Mouse (Mus musculus) thymus, adult 2 months (tissue): Measurements from ENCODE around the gene Olfr487. TPM values are rescaled to one million over a fixed set of nuclear protein-coding genes. Genes with fewer than 3 reads are reported as not detected.
"Not testable (repeated sequence)": the region's sequence is repeated elsewhere in the genome, so short reads cannot be mapped to it uniquely, and the experiment has no call there.

ENCODE experiments used
- DNase-seq: peaks from one replicate; pipeline ENCODE4 v3.0.0; 2021
- H3K27ac ChIP-seq: fragments of 200-500 bp; 2 replicates; pipeline ENCODE4 v1.5.1; 2012; ENCODE audit warnings: low read length, control low read depth; ENCODE audit not compliant: control insufficient read depth, insufficient read depth
- H3K27me3 ChIP-seq: fragments of 200-500 bp; 2 replicates; pipeline ENCODE4 v1.6.1; 2012; ENCODE audit warnings: mild to moderate bottlenecking, low read length, moderate library complexity, mixed read lengths; ENCODE audit not compliant: control insufficient read depth, insufficient read depth
- H3K36me3 ChIP-seq: fragments of 200-500 bp; 2 replicates; pipeline ENCODE4 v1.6.1; 2012; ENCODE audit warnings: mild to moderate bottlenecking, low read length, moderate library complexity; ENCODE audit not compliant: control insufficient read depth, insufficient read depth
- H3K4me1 ChIP-seq: fragments of 200-500 bp; replicated peaks from 2 replicates; pipeline ENCODE4 v1.6.1; 2012; ENCODE audit warnings: low read length; ENCODE audit not compliant: control insufficient read depth, insufficient read depth
- H3K4me3 ChIP-seq: fragments of 200-500 bp; 2 replicates; pipeline ENCODE4 v1.5.1; 2012; ENCODE audit warnings: mild to moderate bottlenecking, low read length, control low read depth, moderate library complexity; ENCODE audit not compliant: control insufficient read depth, insufficient read depth
- CTCF ChIP-seq: fragments of 200-500 bp; IDR thresholded peaks from 2 replicates; pipeline ENCODE4 v1.5.1; 2012; ENCODE audit warnings: mild to moderate bottlenecking, control low read depth, low read length, moderate library complexity, borderline replicate concordance; ENCODE audit not compliant: control insufficient read depth, poor library complexity, insufficient read depth; ENCODE audit errors: extremely low read depth
- POLR2A ChIP-seq: fragments of 200-500 bp; IDR thresholded peaks from 2 replicates; pipeline ENCODE4 v1.6.1; 2012; ENCODE audit warnings: mild to moderate bottlenecking, low read length, control low read depth, moderate library complexity; ENCODE audit not compliant: control insufficient read depth, poor library complexity, insufficient read depth; ENCODE audit errors: extremely low read depth
- WGBS: fragments of 180-500 bp; shearing (Covaris S2); methylation state at CpG from one replicate; pipeline ENCODE4 v1.1.7; 2018; 5-methylcytosine and 5-hydroxymethylcytosine counted together
- polyA plus RNA-seq: library from polyadenylated mRNA; depleted of rRNA; stranded (reverse); fragments of >200 nt; gene quantifications from 2 replicates; pipeline ENCODE4 v1.2.3, GENCODE M21; 2012; rRNA removed

The Olfr487 gene
- not detected in 2 replicates for polyA plus RNA-seq

DNA sequence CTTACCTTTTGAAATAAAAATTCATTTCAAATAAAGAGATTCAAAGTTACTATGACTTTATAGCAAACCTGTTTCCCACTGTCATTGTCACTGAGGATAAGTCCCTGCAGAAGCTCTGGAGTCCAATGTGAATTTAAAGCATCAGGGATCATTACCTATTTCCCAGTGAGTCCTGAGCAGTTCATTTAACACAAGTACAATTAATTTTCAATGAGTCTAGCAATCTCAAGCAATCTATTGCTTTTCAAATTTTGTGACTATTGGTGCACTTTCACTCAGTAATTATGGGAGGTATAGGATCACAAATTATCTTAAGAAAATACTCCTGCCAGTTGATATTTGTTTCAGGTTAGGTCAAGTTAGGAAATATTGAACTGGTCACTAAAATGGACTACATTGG is at the start of gene Olfr487:
Gene Olfr487 (minus strand): TSS at position 101 of the 400 bp plus-strand sequence.
- not testable (repeated sequence) for H3K4me3 ChIP-seq, H3K4me1 ChIP-seq, DNase-seq, H3K36me3 ChIP-seq, H3K27ac ChIP-seq, H3K27me3 ChIP-seq

- TF ChIP-seq POLR2A (no peak), CTCF (no peak)
- Histone ChIP-seq H3K4me1 (no peaks in the 10 kb centered on the region), H3K36me3 (no peaks in the 10 kb centered on the region), H3K27ac (no peak within 1 kb of the TSS), H3K4me3 (no peak within 1 kb of the TSS), H3K27me3 (no peaks in the 10 kb centered on the region)
- no peak for DNase-seq
Measured at GRCm38 (mm10) chr7:108258247-108258646, 43.8 kb upstream of the Olfr487 start, which contains the start of gene Olfr488. TSS of gene Olfr488 (minus strand) at chr7:108258347.

- Histone ChIP-seq H3K36me3 (no peaks in the 10 kb centered on the region), H3K27ac (no peak overlapping the region), H3K4me3 (no peak overlapping the region), H3K27me3 (no peaks in the 10 kb centered on the region), H3K4me1 (no peaks in the 10 kb centered on the region)
- TF ChIP-seq POLR2A (no peak), CTCF (no peak)
- DNase-seq, result no peak
- 81% methylated on average over 3 of the region's 3 CpGs for WGBS
Measured at GRCm38 (mm10) chr7:108233551-108233950, 19.1 kb upstream of the Olfr487 start.

DNA sequence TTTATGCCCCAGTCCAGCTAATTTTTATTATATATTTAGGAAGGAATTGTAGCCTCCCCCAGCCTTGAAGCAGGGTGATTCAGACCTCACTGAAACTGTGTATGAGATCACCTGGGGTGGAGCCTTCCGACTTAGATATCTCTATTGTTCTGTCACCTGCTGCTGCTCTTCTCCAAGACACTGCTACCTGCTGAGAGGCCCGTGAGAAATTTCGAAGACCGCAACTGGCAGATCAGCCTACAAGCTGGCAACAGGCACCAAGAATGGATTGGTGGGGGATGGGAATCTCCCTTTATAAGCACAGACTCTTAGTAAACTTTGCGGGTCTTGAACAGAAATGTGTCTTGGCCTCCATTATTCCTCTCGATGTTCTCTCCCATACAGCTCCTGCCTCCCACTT is 17.5 kb downstream of the Olfr487 start:
- 82% methylated on average over 6 of the region's 6 CpGs for WGBS
- no peaks in the 10 kb centered on the region for H3K4me1 ChIP-seq
- no peak for DNase-seq
- H3K27me3 ChIP-seq, result no peaks in the 10 kb centered on the region
- TF ChIP-seq CTCF (no peak), POLR2A (no peak)
- no peak overlapping the region for H3K4me3 ChIP-seq
- no peak overlapping the region for H3K27ac ChIP-seq
- H3K36me3 ChIP-seq, result no peaks in the 10 kb centered on the region

- H3K27ac ChIP-seq, H3K36me3 ChIP-seq, DNase-seq, H3K4me3 ChIP-seq, H3K27me3 ChIP-seq, H3K4me1 ChIP-seq: not testable (repeated sequence)
- WGBS, result 69% methylated on average over 3 of the region's 3 CpGs
Measured at GRCm38 (mm10) chr7:108196337-108196736, 18.1 kb downstream of the Olfr487 start.

DNA sequence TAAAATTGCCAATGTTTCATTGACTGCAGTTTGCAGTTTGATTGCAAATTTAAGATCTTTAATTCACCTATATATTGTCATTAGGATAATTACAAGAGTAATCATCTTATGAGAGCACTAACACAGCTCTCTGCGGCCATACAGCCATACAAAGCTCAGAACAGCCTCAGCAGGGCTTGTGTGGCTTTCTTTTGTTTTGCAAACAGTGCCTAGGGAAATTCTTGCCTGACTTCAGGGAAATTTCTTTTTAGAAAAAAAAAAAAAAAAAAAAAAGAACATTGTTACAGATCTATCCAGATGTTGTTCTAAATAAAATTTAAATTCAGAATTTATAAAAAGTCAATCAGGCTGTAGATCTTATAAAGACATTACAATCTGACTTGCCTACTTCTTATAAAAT is 21.7 kb downstream of the Olfr487 start:
- H3K4me3 ChIP-seq, H3K27me3 ChIP-seq, H3K27ac ChIP-seq, H3K36me3 ChIP-seq, DNase-seq, H3K4me1 ChIP-seq: not testable (repeated sequence)
- 62% methylated on average over 1 of the region's 1 CpGs for WGBS

- not testable (repeated sequence) for H3K4me3 ChIP-seq, H3K27me3 ChIP-seq, H3K4me1 ChIP-seq, H3K36me3 ChIP-seq, H3K27ac ChIP-seq, DNase-seq
- 82% methylated on average over 2 of the region's 2 CpGs for WGBS
Measured at GRCm38 (mm10) chr7:108191196-108191595, 23.2 kb downstream of the Olfr487 start.

- WGBS, result 91% methylated on average over 2 of the region's 2 CpGs
- not testable (repeated sequence) for H3K36me3 ChIP-seq, H3K27me3 ChIP-seq, H3K27ac ChIP-seq, H3K4me1 ChIP-seq, DNase-seq, H3K4me3 ChIP-seq
Measured at GRCm38 (mm10) chr7:108185237-108185636, 29.2 kb downstream of the Olfr487 start.

DNA sequence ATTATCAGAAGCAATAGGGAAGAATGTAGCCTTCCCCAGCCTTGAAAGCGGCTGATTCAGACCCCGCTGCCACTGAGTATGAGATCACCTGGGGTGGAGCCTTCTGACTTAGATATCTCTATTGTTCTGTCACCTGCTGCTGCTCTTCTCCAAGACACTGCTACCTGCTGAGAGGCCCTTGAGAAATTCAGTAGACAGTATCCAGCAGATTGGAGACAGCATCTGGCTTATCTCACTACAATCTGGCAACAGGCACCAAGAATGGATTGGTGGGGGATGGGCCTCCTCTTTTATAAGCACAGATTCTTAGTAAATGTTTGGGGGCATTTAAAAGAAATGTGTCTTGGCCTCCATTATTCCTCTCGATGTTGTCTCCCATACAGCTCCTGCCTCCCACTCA is 30.0 kb downstream of the Olfr487 start:
- H3K4me1 ChIP-seq, H3K27me3 ChIP-seq, H3K36me3 ChIP-seq, DNase-seq, H3K4me3 ChIP-seq, H3K27ac ChIP-seq: not testable (repeated sequence)
- WGBS, result 89% methylated on average over 3 of the region's 3 CpGs

GRCm38 (mm10) chr7:108172642-108173041 is 41.8 kb downstream of the Olfr487 start, which contains the start of gene Olfr486:
TSS of gene Olfr486 (minus strand) at chr7:108172742.
- H3K4me1 ChIP-seq, H3K36me3 ChIP-seq, H3K27ac ChIP-seq, H3K4me3 ChIP-seq, H3K27me3 ChIP-seq, DNase-seq: not testable (repeated sequence)
- WGBS, result 94% methylated on average over 1 of the region's 1 CpGs
